Mouse (Mus musculus): ENCODE measurements at regions not wholly inside any gene's neighbourhood (a gene's known extent, or its start where the extent isn't known, plus 50 kb on each side); places are given as distances from the start of the nearest gene placed in this dataset.
A peak's percentile ranks its signal among the peaks of the same experiment; 100 is the strongest.
"Not testable (repeated sequence)": the region's sequence is repeated elsewhere in the genome, so short reads cannot be mapped to it uniquely, and the experiment has no call there.

GRCm38 (mm10) chr5:3141841-3142240 lies 199.4 kb upstream of the Cdk6 start:
- not testable (repeated sequence) for ATAC-seq (ENCODE audit: low read depth); H3K9me3 ChIP-seq (ENCODE audit: control insufficient read depth, low read length); H3K4me3 ChIP-seq (ENCODE audit: low read depth, low read length); H3K27me3 ChIP-seq (ENCODE audit: control insufficient read depth, insufficient read depth, low read length); H3K27ac ChIP-seq (ENCODE audit: low read depth, low read length); H3K36me3 ChIP-seq (ENCODE audit: control insufficient read depth, insufficient read depth, low read length); H3K4me1 ChIP-seq (ENCODE audit: control insufficient read depth, insufficient read depth, low read length); H3K4me2 ChIP-seq (ENCODE audit: low read depth, low read length); H3K9ac ChIP-seq (replicated peaks; ENCODE audit: low read depth, low read length)
- 94% methylated on average over 11 of the region's 11 CpGs for WGBS

- not testable (repeated sequence) for H3K9me3 ChIP-seq (ENCODE audit: control insufficient read depth, low read length); H3K4me1 ChIP-seq (ENCODE audit: control insufficient read depth, insufficient read depth, low read length); H3K27ac ChIP-seq (ENCODE audit: low read depth, low read length); H3K27me3 ChIP-seq (ENCODE audit: control insufficient read depth, insufficient read depth, low read length); H3K36me3 ChIP-seq (ENCODE audit: control insufficient read depth, insufficient read depth, low read length); H3K4me3 ChIP-seq (ENCODE audit: low read depth, low read length); H3K9ac ChIP-seq (replicated peaks; ENCODE audit: low read depth, low read length); H3K4me2 ChIP-seq (ENCODE audit: low read depth, low read length)
- peak; percentile 86 for ATAC-seq (ENCODE audit: low read depth)
- 50% methylated on average over 8 of the region's 11 CpGs for WGBS
Measured at GRCm38 (mm10) chr5:3146544-3147295, 194.6 kb upstream of the Cdk6 start.

GRCm38 (mm10) chr5:3149886-3150285 lies 191.4 kb upstream of the Cdk6 start:
- not testable (repeated sequence) for H3K4me1 ChIP-seq (ENCODE audit: control insufficient read depth, insufficient read depth, low read length); H3K9ac ChIP-seq (replicated peaks; ENCODE audit: low read depth, low read length); H3K9me3 ChIP-seq (ENCODE audit: control insufficient read depth, low read length); H3K27me3 ChIP-seq (ENCODE audit: control insufficient read depth, insufficient read depth, low read length); ATAC-seq (ENCODE audit: low read depth); H3K4me3 ChIP-seq (ENCODE audit: low read depth, low read length); H3K36me3 ChIP-seq (ENCODE audit: control insufficient read depth, insufficient read depth, low read length); H3K27ac ChIP-seq (ENCODE audit: low read depth, low read length); H3K4me2 ChIP-seq (ENCODE audit: low read depth, low read length)
- 23% methylated on average over 5 of the region's 5 CpGs for WGBS

GRCm38 (mm10) chr5:3150766-3151165 lies 190.5 kb upstream of the Cdk6 start:
- not testable (repeated sequence) for H3K36me3 ChIP-seq (ENCODE audit: control insufficient read depth, insufficient read depth, low read length); H3K27me3 ChIP-seq (ENCODE audit: control insufficient read depth, insufficient read depth, low read length); H3K9ac ChIP-seq (replicated peaks; ENCODE audit: low read depth, low read length); H3K9me3 ChIP-seq (ENCODE audit: control insufficient read depth, low read length); ATAC-seq (ENCODE audit: low read depth); H3K4me2 ChIP-seq (ENCODE audit: low read depth, low read length); H3K4me3 ChIP-seq (ENCODE audit: low read depth, low read length); H3K4me1 ChIP-seq (ENCODE audit: control insufficient read depth, insufficient read depth, low read length); H3K27ac ChIP-seq (ENCODE audit: low read depth, low read length)
- 29% methylated on average over 4 of the region's 4 CpGs for WGBS

- Histone ChIP-seq H3K4me2 (ENCODE audit: low read depth, low read length) (peak overlapping the region; percentile 60), H3K4me3 (ENCODE audit: low read depth, low read length) (peak overlapping the region; percentile 30)
- ATAC-seq (ENCODE audit: low read depth); H3K4me1 ChIP-seq (ENCODE audit: control insufficient read depth, insufficient read depth, low read length); H3K9ac ChIP-seq (replicated peaks; ENCODE audit: low read depth, low read length); H3K36me3 ChIP-seq (ENCODE audit: control insufficient read depth, insufficient read depth, low read length); H3K27ac ChIP-seq (ENCODE audit: low read depth, low read length); H3K27me3 ChIP-seq (ENCODE audit: control insufficient read depth, insufficient read depth, low read length); H3K9me3 ChIP-seq (ENCODE audit: control insufficient read depth, low read length): not testable (repeated sequence)
- 3% methylated on average over 11 of the region's 12 CpGs for WGBS
Measured at GRCm38 (mm10) chr5:3151534-3152148, 189.6 kb upstream of the Cdk6 start.

- H3K36me3 ChIP-seq (ENCODE audit: control insufficient read depth, insufficient read depth, low read length); H3K27ac ChIP-seq (ENCODE audit: low read depth, low read length); H3K27me3 ChIP-seq (ENCODE audit: control insufficient read depth, insufficient read depth, low read length); H3K9me3 ChIP-seq (ENCODE audit: control insufficient read depth, low read length); H3K4me1 ChIP-seq (ENCODE audit: control insufficient read depth, insufficient read depth, low read length); H3K9ac ChIP-seq (replicated peaks; ENCODE audit: low read depth, low read length): not testable (repeated sequence)
- 28% methylated on average over 21 of the region's 26 CpGs for WGBS
- peak overlapping the region; percentile 30 for H3K4me3 ChIP-seq (ENCODE audit: low read depth, low read length)
- ATAC-seq (ENCODE audit: low read depth) = peak; percentile 91
- H3K4me2 ChIP-seq (ENCODE audit: low read depth, low read length) = peak overlapping the region; percentile 60
Measured at GRCm38 (mm10) chr5:3152149-3152865, 189.0 kb upstream of the Cdk6 start.

- H3K4me1 ChIP-seq (ENCODE audit: control insufficient read depth, insufficient read depth, low read length); H3K9ac ChIP-seq (replicated peaks; ENCODE audit: low read depth, low read length); ATAC-seq (ENCODE audit: low read depth); H3K36me3 ChIP-seq (ENCODE audit: control insufficient read depth, insufficient read depth, low read length); H3K27me3 ChIP-seq (ENCODE audit: control insufficient read depth, insufficient read depth, low read length); H3K27ac ChIP-seq (ENCODE audit: low read depth, low read length); H3K4me2 ChIP-seq (ENCODE audit: low read depth, low read length); H3K4me3 ChIP-seq (ENCODE audit: low read depth, low read length); H3K9me3 ChIP-seq (ENCODE audit: control insufficient read depth, low read length): not testable (repeated sequence)
- 92% methylated on average over 2 of the region's 2 CpGs for WGBS
Measured at GRCm38 (mm10) chr5:3165511-3165910, 175.8 kb upstream of the Cdk6 start.

GRCm38 (mm10) chr5:3166496-3166895 lies 174.8 kb upstream of the Cdk6 start:
- not testable (repeated sequence) for H3K36me3 ChIP-seq (ENCODE audit: control insufficient read depth, insufficient read depth, low read length); H3K9ac ChIP-seq (replicated peaks; ENCODE audit: low read depth, low read length); H3K4me1 ChIP-seq (ENCODE audit: control insufficient read depth, insufficient read depth, low read length); H3K4me3 ChIP-seq (ENCODE audit: low read depth, low read length); ATAC-seq (ENCODE audit: low read depth); H3K9me3 ChIP-seq (ENCODE audit: control insufficient read depth, low read length); H3K27me3 ChIP-seq (ENCODE audit: control insufficient read depth, insufficient read depth, low read length); H3K27ac ChIP-seq (ENCODE audit: low read depth, low read length); H3K4me2 ChIP-seq (ENCODE audit: low read depth, low read length)
- 78% methylated on average over 2 of the region's 2 CpGs for WGBS

- not testable (repeated sequence) for H3K9ac ChIP-seq (replicated peaks; ENCODE audit: low read depth, low read length); ATAC-seq (ENCODE audit: low read depth); H3K27me3 ChIP-seq (ENCODE audit: control insufficient read depth, insufficient read depth, low read length); H3K4me3 ChIP-seq (ENCODE audit: low read depth, low read length); H3K4me1 ChIP-seq (ENCODE audit: control insufficient read depth, insufficient read depth, low read length); H3K4me2 ChIP-seq (ENCODE audit: low read depth, low read length); H3K9me3 ChIP-seq (ENCODE audit: control insufficient read depth, low read length); H3K36me3 ChIP-seq (ENCODE audit: control insufficient read depth, insufficient read depth, low read length); H3K27ac ChIP-seq (ENCODE audit: low read depth, low read length)
- WGBS = 93% methylated on average over 13 of the region's 13 CpGs
Measured at GRCm38 (mm10) chr5:3193592-3193991, 147.7 kb upstream of the Cdk6 start.

All from neural tube, embryonic 14.5 days (tissue).